Mouse (Mus musculus) megakaryocyte, adult 5-6 weeks (primary cell): Measurements from ENCODE around the gene Knl1. TPM values are rescaled to one million over a fixed set of nuclear protein-coding genes. Genes with fewer than 3 reads are reported as not detected.

Experiments used
- ATAC-seq: 2 replicates; pipeline ENCODE4 v1.8.0; 2016; ENCODE audit warnings: mild to moderate bottlenecking, inconsistent platforms; ENCODE audit not compliant: poor library complexity, severe bottlenecking
- total RNA-seq, 2 experiments: library from RNA; stranded (forward) in 1 of 2; stranded (reverse) in 1 of 2; fragments of 153-499, 151-499 nt in 1 of 2; fragments of 221-1000, 200-1000 nt in 1 of 2; gene quantifications; 2 replicates each; pipeline versions ENCODE4 v1.2.3 to v1.2.4; 2015 to 2017

Gene Knl1
- total RNA-seq, 2 experiments from 2014 or later: 69.5 to 79.4 TPM

GRCm38 (mm10) chr2:119154683-119155082 lies 107.8 kb downstream of the Knl1 start:
- no peak for ATAC-seq

Other genes with a start within 250 kb of the Knl1 start
- 58.8 and 59.7 TPM in 2 replicates for gene Knstrn, start 233.1 kb upstream of the Knl1 start, total RNA-seq (2015)
- 182 and 217 TPM in 2 replicates for gene Knstrn, start 233.1 kb upstream of the Knl1 start, total RNA-seq (2017)
- gene Ivd, start 185.2 kb upstream of the Knl1 start, total RNA-seq (2015): 11.4 and 12.9 TPM in 2 replicates
- gene Ivd, start 185.2 kb upstream of the Knl1 start, total RNA-seq (2017): 21.6 and 28.0 TPM in 2 replicates
- gene Bahd1, start 146.7 kb upstream of the Knl1 start, total RNA-seq (2015): 5.1 and 5.3 TPM in 2 replicates
- 3.2 and 4.2 TPM in 2 replicates for gene Bahd1, start 146.7 kb upstream of the Knl1 start, total RNA-seq (2017)
- 4.6 and 5.3 TPM in 2 replicates for gene Chst14, start 120.6 kb upstream of the Knl1 start, total RNA-seq (2015)
- gene Chst14, start 120.6 kb upstream of the Knl1 start, total RNA-seq (2017): 1.4 and 3.5 TPM in 2 replicates
- gene Ccdc32, start 17.7 kb upstream of the Knl1 start, total RNA-seq (2015): 10.7 and 12.2 TPM in 2 replicates
- 14.1 and 16.3 TPM in 2 replicates for gene Ccdc32, start 17.7 kb upstream of the Knl1 start, total RNA-seq (2017)
- gene Rpusd2, start 12.3 kb upstream of the Knl1 start, total RNA-seq (2015): 2.5 and 2.8 TPM in 2 replicates
- gene Rpusd2, start 12.3 kb upstream of the Knl1 start, total RNA-seq (2017): 2.5 and 4.8 TPM in 2 replicates
- 20.7 and 22.1 TPM in 2 replicates for gene Rad51, start 65.7 kb downstream of the Knl1 start, total RNA-seq (2015)
- 12.3 and 26.8 TPM in 2 replicates for gene Rad51, start 65.7 kb downstream of the Knl1 start, total RNA-seq (2017)
- 7.0 and 10.7 TPM in 2 replicates for gene Rmdn3, start 109.9 kb downstream of the Knl1 start, total RNA-seq (2015)
- gene Rmdn3, start 109.9 kb downstream of the Knl1 start, total RNA-seq (2017): 15.1 and 20.2 TPM in 2 replicates
- not detected in 2 replicates for gene Gchfr, start 120.7 kb downstream of the Knl1 start, total RNA-seq (2015)
- not detected in 2 replicates for gene Gchfr, start 120.7 kb downstream of the Knl1 start, total RNA-seq (2017)
- gene Gm14137, start 127.4 kb downstream of the Knl1 start, total RNA-seq (2015): not detected in 2 replicates
- not detected in 2 replicates for gene Gm14137, start 127.4 kb downstream of the Knl1 start, total RNA-seq (2017)
- gene Zfyve19, start 161.5 kb downstream of the Knl1 start, total RNA-seq (2015): 16.4 and 21.6 TPM in 2 replicates
- gene Zfyve19, start 161.5 kb downstream of the Knl1 start, total RNA-seq (2017): 30.7 and 39.8 TPM in 2 replicates
- gene Dnajc17, start 161.7 kb downstream of the Knl1 start, total RNA-seq (2015): 22.8 and 24.1 TPM in 2 replicates
- gene Dnajc17, start 161.7 kb downstream of the Knl1 start, total RNA-seq (2017): 46.7 and 50.7 TPM in 2 replicates
- gene Ppp1r14d, start 182.8 kb downstream of the Knl1 start, total RNA-seq (2015): not detected in 2 replicates
- gene Ppp1r14d, start 182.8 kb downstream of the Knl1 start, total RNA-seq (2017): not detected in 2 replicates
- gene Spint1, start 190.2 kb downstream of the Knl1 start, total RNA-seq (2015): not detected in 2 replicates
- not detected in 2 replicates for gene Spint1, start 190.2 kb downstream of the Knl1 start, total RNA-seq (2017)
- 0.16 and 0.59 TPM in 2 replicates for gene Rhov, start 224.2 kb downstream of the Knl1 start, total RNA-seq (2015)
- 0.28 and 0.81 TPM in 2 replicates for gene Rhov, start 224.2 kb downstream of the Knl1 start, total RNA-seq (2017)
- gene Vps18, start 241.6 kb downstream of the Knl1 start, total RNA-seq (2015): 8.9 and 9.0 TPM in 2 replicates
- 19.6 and 21.2 TPM in 2 replicates for gene Vps18, start 241.6 kb downstream of the Knl1 start, total RNA-seq (2017)